Mouse (Mus musculus) stomach, embryonic 14.5 days (tissue): ENCODE measurements around the gene Rph3al. TPM values are rescaled to one million over a fixed set of nuclear protein-coding genes. Genes with fewer than 3 reads are reported as not detected.
A peak's percentile ranks its signal among the peaks of the same experiment; 100 is the strongest.

Experiments used
- ATAC-seq: fragments of 200-750 bp; cut with Nextera tagmentation; 2 replicates; pipeline ENCODE4 v1.8.0; 2017; ENCODE audit warnings: low read depth, moderate TSS enrichment; ENCODE audit not compliant: insufficient number of reproducible peaks, insufficient read depth, low FRiP score
- H3K27ac ChIP-seq: fragments of 300-500 bp; sonication (generic); 2 replicates; pipeline ENCODE4 v1.5.1; 2014; ENCODE audit warnings: mild to moderate bottlenecking, low read length, moderate library complexity, mixed read lengths
- H3K27me3 ChIP-seq: fragments of 300-500 bp; sonication (generic); 2 replicates; pipeline ENCODE4 v1.6.1; 2014; ENCODE audit warnings: low read length, control low read depth, mixed read lengths; ENCODE audit not compliant: control insufficient read depth, insufficient read depth
- H3K36me3 ChIP-seq: fragments of 300-500 bp; sonication (generic); 2 replicates; pipeline ENCODE4 v1.6.1; 2014; ENCODE audit warnings: mild to moderate bottlenecking, control low read depth, low read length, moderate library complexity, mixed read lengths; ENCODE audit not compliant: control insufficient read depth, insufficient read depth
- H3K4me1 ChIP-seq: fragments of 300-500 bp; sonication (generic); 2 replicates; pipeline ENCODE4 v1.6.1; 2014; ENCODE audit warnings: low read length, control low read depth, mixed read lengths; ENCODE audit not compliant: control insufficient read depth, insufficient read depth
- H3K4me2 ChIP-seq: fragments of 300-500 bp; sonication (generic); replicated peaks from 2 replicates; pipeline ENCODE4 v1.6.1; 2014; ENCODE audit warnings: low read depth, low read length, control low read depth
- H3K4me3 ChIP-seq: fragments of 300-500 bp; sonication (generic); 2 replicates; pipeline ENCODE4 v1.5.1; 2014; ENCODE audit warnings: low read depth, low read length, control low read depth
- H3K9ac ChIP-seq: fragments of 300-500 bp; sonication (generic); replicated peaks from 2 replicates; pipeline ENCODE4 v1.6.1; 2014; ENCODE audit warnings: low read depth, mild to moderate bottlenecking, control low read depth, low read length, moderate library complexity, mixed read lengths
- H3K9me3 ChIP-seq: fragments of 300-500 bp; sonication (generic); 2 replicates; pipeline ENCODE4 v1.6.1; 2016; ENCODE audit warnings: low read depth, low read length, control low read depth; ENCODE audit not compliant: control insufficient read depth
- WGBS: fragments of 180-500 bp; shearing (Covaris S2); extraction: QIAGEN DNeasy Blood & Tissue Kit; methylation state at CpG from one replicate; pipeline ENCODE4 v1.1.7; 2014; 5-methylcytosine and 5-hydroxymethylcytosine counted together
- polyA plus RNA-seq: library from polyadenylated mRNA; unstranded; fragments of >200 nt; fragmentation: Nextera tagmentation; extraction: Ambion mirVana; gene quantifications from 2 replicates; pipeline ENCODE4 v1.2.1, GENCODE M21; 2014

The Rph3al gene
- polyA plus RNA-seq, 1 experiment from 2014 or later, result 10.6 TPM

DNA sequence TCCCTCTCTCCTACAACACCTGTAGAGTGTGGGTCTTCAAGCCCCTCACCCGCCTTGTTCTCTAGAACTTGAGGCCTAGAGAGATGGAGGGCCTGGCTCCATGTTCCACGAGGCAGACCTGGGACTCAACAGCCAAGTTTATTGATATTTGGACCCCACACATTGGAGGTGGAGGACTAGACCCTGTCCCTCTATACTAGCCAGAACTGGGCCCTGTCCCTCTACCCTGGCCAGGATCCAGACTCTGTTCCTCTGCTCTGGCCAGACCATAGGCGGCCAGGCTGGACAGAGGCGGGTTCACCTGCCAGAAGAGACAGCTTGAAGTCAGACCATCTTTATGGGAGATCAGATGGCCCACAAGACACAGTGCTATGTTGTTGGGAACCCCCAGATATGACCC is 136.9 kb downstream of the Rph3al start:
- Histone ChIP-seq H3K9ac (no peak overlapping the region), H3K9me3 (no peaks in the 10 kb centered on the region), H3K36me3 (no peaks in the 10 kb centered on the region), H3K4me1 (peaks cover 8% of the 10 kb centered on the region; the same call in 1 of the 2 replicates), H3K27me3 (no peaks in the 10 kb centered on the region), H3K4me2 (no peak overlapping the region), H3K4me3 (no peak overlapping the region), H3K27ac (no peak overlapping the region)
- 80% methylated on average over 4 of the region's 4 CpGs for WGBS
- ATAC-seq, result no peak

DNA sequence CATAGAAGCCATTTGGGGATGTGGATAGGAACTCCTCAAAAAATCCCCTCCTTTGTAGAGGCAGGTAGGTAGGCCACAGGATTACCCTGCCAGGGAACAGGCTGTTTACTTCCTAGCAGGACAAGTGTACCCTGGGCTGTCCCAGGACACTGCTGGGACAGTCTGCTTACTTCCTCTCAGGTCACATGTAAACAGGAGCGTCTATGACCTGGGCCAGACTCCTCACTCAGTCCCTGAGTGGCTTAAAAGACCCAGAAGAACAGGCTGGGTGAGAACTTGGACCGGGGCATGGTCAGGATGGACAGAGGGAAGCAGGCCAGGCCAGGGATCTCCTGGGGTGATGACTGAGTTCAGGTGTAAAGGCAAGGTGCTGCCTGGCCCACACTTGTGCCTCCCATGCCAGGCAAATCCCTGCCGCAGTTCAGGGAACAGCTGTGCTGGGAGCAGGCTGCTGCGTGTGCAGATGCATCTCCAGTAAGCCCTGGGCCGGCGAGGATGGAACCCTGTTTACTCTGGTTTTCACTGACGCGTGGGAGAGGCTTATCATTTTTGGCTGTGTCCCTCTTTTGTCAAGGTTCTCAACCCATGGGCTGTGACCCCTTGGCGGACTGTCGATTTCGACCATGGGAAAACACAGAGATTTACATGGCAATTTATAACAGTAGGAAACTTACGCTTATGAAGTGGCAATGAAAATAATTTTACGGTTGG is 141.5 kb downstream of the Rph3al start:
- no peaks in the 10 kb centered on the region for H3K9me3 ChIP-seq
- no peak overlapping the region for H3K9ac ChIP-seq
- H3K4me3 ChIP-seq, result no peak overlapping the region
- no peak for ATAC-seq
- H3K27me3 ChIP-seq, result peaks cover 3% of the 10 kb centered on the region; the same call in 1 of the 2 replicates
- no peaks in the 10 kb centered on the region for H3K36me3 ChIP-seq
- H3K4me2 ChIP-seq, result 0 out of 2 replicates have a peak overlapping the region, but pooled peaks have one; percentile 68
- H3K4me1 ChIP-seq, result peaks cover 11% of the 10 kb centered on the region; the same call in 1 of the 2 replicates
- no peak overlapping the region for H3K27ac ChIP-seq
- 58% methylated on average over 13 of the region's 13 CpGs for WGBS

DNA sequence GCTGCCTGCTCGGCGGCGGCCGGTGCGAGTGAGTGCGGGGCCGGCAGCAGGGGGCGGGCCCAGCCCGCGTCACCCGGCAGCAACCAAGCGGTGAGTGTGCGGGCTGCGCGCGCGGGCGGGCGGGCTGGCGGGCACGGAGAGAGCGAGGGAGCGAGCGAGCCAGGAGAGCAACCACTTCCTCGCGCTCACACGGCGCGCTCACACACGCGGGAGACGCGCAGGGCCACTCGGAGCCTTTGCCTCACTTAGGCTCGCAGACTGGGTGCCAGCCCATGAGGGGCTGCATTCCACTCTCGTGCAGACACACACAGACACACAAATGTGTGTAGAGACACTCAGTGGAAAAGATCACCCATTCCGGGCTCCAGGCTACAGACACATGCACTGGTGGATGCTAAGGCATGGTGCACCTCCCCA is 142.2 kb downstream of the Rph3al start, which contains the start of gene Doc2b:
TSS of gene Doc2b (minus strand) at position 21 of the 417 bp plus-strand sequence.
- Histone ChIP-seq H3K27me3 (peaks cover 3% of the 10 kb centered on the region; the same call in 1 of the 2 replicates), H3K4me3 (peak within 1 kb of the TSS; percentile 49), H3K4me2 (peak within 1 kb of the TSS; percentile 68), H3K9ac (peak within 1 kb of the TSS; percentile 57), H3K36me3 (no peaks in the 10 kb centered on the region), H3K9me3 (no peaks in the 10 kb centered on the region), H3K4me1 (peaks cover 11% of the 10 kb centered on the region; the same call in 1 of the 2 replicates), H3K27ac (no peak within 1 kb of the TSS; the same call in 1 of the 2 replicates)
- 4% methylated on average over 35 of the region's 37 CpGs for WGBS
- ATAC-seq, result peak; percentile 30

GRCm38 (mm10) chr11:75795321-75795636 is 142.9 kb downstream of the Rph3al start:
- peaks cover 3% of the 10 kb centered on the region; the same call in 1 of the 2 replicates for H3K27me3 ChIP-seq
- H3K27ac ChIP-seq, result no peak overlapping the region; the same call in 1 of the 2 replicates
- no peaks in the 10 kb centered on the region for H3K36me3 ChIP-seq
- peak overlapping the region; percentile 49 for H3K4me3 ChIP-seq
- 2% methylated on average over 28 of the region's 42 CpGs for WGBS
- no peak for ATAC-seq
- peaks cover 11% of the 10 kb centered on the region; the same call in 1 of the 2 replicates for H3K4me1 ChIP-seq
- H3K9me3 ChIP-seq, result no peaks in the 10 kb centered on the region
- peak overlapping the region; percentile 68 for H3K4me2 ChIP-seq
- peak overlapping the region; percentile 57 for H3K9ac ChIP-seq

- Histone ChIP-seq H3K27me3 (peaks cover 3% of the 10 kb centered on the region; the same call in 1 of the 2 replicates), H3K9me3 (no peaks in the 10 kb centered on the region), H3K27ac (no peak overlapping the region; the same call in 1 of the 2 replicates), H3K9ac (peak overlapping the region; percentile 57), H3K4me1 (peaks cover 10% of the 10 kb centered on the region; the same call in 1 of the 2 replicates), H3K4me2 (peak overlapping the region; percentile 68), H3K36me3 (no peaks in the 10 kb centered on the region), H3K4me3 (peak overlapping the region; percentile 49)
- 6% methylated on average over 45 of the region's 45 CpGs for WGBS
- ATAC-seq, result 0 out of 2 replicates have a peak, but pooled peaks have one; percentile 5
Measured at GRCm38 (mm10) chr11:75794602-75795320, 143.5 kb downstream of the Rph3al start.

DNA sequence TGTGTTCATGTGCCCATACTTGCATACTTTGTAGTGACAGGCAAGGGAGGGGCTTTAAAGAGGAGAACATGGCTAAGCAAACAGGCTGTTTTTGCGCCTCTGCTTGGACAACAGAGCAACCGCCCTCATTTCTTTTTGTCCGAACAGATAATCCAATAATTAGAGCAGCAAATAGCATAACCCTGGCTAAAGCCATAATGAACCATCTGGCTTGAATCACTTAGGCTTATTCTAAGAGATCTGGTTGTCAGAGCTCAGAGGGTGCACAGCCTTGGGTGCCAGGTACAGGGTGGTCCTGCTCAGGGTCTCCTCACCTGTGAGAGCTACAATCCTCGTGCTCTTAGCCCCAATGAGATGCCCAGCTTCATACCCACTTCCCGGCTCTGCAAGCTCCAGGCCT is 144.9 kb downstream of the Rph3al start:
- ATAC-seq, result no peak
- no peak overlapping the region for H3K4me3 ChIP-seq

DNA sequence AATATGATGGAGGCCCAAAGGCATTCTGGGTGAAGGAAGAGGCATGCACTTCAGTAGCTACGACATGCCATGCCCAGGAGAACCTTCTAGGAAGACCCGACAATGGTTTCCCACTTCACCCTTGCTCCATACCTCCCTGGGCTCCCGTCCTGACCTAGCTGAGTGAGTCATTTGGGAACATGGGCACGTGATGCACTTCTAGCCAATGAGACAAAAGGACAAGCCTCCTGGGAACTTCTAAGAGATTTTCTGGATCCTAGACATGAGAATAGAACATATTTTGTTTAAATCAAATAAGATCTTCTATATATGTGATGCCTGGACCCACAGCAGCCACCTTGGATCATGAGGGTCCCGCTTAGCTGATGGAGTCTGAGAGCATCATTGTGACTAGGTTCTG is 145.7 kb downstream of the Rph3al start:
- no peak overlapping the region for H3K4me2 ChIP-seq
- WGBS, result 75% methylated on average over 5 of the region's 5 CpGs
- no peak for ATAC-seq

More for the DNA sequence above, 144.9 kb downstream of the Rph3al start:
- H3K27ac ChIP-seq, result no peak overlapping the region
- WGBS, result 53% methylated on average over 5 of the region's 5 CpGs
- H3K4me2 ChIP-seq, result no peak overlapping the region
- no peaks in the 10 kb centered on the region for H3K36me3 ChIP-seq
- no peaks in the 10 kb centered on the region for H3K9me3 ChIP-seq
- no peak overlapping the region for H3K9ac ChIP-seq
- H3K27me3 ChIP-seq, result peaks cover 3% of the 10 kb centered on the region; the same call in 1 of the 2 replicates
- 0 out of 2 replicates have a peak, but pooled peaks cover 4% of the 10 kb centered on the region for H3K4me1 ChIP-seq

DNA sequence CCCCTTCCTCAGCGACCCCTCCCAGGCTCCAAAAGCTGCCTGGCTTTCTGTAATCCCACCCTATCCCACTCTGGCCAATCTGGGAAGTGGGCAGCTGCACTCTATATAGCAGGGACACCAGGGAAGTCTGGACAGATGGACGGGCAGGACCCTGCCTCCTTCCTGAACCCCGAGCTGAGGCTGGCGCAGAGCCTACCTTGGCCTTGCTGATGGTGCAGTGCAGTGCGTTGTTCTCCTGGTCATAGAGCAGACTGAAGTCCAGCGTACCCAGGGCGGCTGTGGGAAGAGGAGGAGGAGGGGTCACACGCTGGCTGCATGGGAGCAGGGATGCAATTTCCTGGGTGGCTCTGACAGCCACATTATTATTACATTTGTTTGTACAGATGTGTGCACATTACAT is 152.3 kb downstream of the Rph3al start:
- Histone ChIP-seq H3K9me3 (no peaks in the 10 kb centered on the region), H3K4me1 (no peaks in the 10 kb centered on the region), H3K4me3 (no peak overlapping the region), H3K27me3 (no peaks in the 10 kb centered on the region), H3K4me2 (no peak overlapping the region), H3K27ac (no peak overlapping the region), H3K9ac (no peak overlapping the region), H3K36me3 (no peaks in the 10 kb centered on the region)
- ATAC-seq, result no peak
- WGBS, result 69% methylated on average over 8 of the region's 8 CpGs

More for the DNA sequence above, 145.7 kb downstream of the Rph3al start:
- Histone ChIP-seq H3K36me3 (no peaks in the 10 kb centered on the region), H3K4me1 (0 out of 2 replicates have a peak, but pooled peaks cover 4% of the 10 kb centered on the region), H3K27ac (no peak overlapping the region), H3K4me3 (no peak overlapping the region), H3K9me3 (no peaks in the 10 kb centered on the region), H3K27me3 (peaks cover 3% of the 10 kb centered on the region; the same call in 1 of the 2 replicates), H3K9ac (no peak overlapping the region)
